Mouse (Mus musculus) mature B cell (primary cell): ENCODE results near the gene Zc3hc1.
"Not testable (repeated sequence)": the region's sequence is repeated elsewhere in the genome, so short reads cannot be mapped to it uniquely, and the experiment has no call there.

Experiments
- in situ Hi-C: fragments of 300-500 bp; cut with MboI; formaldehyde crosslinking; loops from 2 replicates; pipeline ENCODE4 v1.14.3; 2019

The Zc3hc1 gene

DNA sequence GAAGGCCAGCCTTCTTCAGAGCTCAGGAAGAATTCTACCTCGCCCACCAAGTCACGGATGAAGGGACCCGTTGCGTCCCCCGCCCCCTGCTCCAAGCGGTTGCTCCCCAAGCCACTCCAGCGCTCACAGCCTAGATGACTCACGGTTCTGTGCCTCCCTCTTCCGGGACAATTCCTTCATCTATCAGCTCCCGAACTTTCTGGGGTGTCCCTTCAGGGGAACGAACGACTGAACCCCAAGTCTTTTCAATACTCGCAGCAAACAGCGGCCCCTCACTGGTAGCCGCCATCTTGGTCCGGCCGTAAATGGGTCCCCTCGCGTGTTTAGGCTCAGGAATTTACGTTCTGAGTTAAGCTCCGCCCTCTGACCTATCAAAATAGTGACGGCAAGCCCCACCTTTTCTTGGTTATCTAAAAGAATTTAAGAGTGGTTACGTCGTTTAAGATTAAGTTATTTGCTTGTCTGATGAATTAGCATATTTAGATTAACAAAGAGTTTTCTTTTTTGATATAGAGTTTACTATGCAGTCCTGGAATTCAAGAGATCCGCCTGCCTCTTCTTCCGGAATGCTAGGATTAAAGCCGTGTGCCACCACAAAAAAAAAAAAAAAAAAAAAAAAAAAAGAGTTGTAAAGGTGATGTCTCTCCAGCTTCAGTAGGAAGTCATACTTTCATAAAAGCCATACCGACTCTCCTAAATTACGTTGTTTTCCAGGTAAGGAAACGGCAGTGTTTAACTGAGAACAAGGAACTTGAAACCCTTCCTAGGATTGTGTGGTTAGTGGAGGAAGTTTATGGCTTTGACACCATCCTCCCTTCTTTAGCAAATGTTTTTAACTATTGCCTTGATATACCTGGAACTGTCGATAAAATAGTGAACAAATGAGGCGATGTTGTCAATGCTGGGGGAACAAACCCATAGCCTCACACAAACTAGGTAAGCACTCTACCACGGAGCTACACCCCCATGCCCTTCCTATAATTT is at the start of gene Zc3hc1:
TSS of gene Zc3hc1 (minus strand) at position 315 of the 984 bp plus-strand sequence.
- in situ Hi-C loops = no loop called here

GRCm38 (mm10) chr6:30439576-30439975 is 48.7 kb upstream of the Zc3hc1 start:
- in situ Hi-C loops = no loop called here

GRCm38 (mm10) chr6:30437054-30437453 is 46.2 kb upstream of the Zc3hc1 start:
- in situ Hi-C loops = no loop called here

GRCm38 (mm10) chr6:30436476-30436875 is 45.6 kb upstream of the Zc3hc1 start:
- in situ Hi-C loops = no loop called here

DNA sequence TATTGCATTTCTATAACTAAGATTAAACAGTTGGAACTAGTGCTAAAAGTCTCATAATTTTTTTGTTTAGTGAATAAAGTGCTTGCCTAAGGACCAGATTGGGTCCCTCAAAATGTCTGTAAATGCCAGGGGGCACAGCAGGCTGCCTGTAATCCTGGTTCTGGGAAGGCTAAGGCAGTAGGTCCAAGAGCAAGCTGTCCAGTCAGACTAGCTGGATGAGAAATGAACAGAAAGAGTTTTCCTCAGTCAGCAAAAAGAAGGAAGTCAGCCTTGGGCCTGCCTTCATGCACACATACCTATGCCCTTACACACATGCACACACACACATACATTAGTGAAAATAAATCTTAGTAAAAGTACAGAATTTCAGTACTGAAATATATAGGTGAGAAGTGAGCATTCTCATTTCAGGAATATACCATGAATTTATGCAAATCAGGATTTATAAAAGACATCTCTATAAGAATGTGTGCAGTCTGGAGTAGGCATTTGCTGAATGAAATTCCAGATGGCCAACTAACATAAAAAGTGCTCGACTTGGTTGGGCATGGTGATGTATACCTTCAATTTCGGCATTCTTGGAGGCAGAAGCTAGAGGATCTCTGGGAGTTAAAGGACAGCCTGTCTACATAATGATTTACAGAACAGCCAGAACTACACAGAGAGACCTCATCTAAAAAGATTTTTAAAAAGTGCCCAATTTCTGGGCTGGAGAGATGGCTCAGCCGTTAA is 41.8 kb upstream of the Zc3hc1 start:
- in situ Hi-C loops = no loop called here

DNA sequence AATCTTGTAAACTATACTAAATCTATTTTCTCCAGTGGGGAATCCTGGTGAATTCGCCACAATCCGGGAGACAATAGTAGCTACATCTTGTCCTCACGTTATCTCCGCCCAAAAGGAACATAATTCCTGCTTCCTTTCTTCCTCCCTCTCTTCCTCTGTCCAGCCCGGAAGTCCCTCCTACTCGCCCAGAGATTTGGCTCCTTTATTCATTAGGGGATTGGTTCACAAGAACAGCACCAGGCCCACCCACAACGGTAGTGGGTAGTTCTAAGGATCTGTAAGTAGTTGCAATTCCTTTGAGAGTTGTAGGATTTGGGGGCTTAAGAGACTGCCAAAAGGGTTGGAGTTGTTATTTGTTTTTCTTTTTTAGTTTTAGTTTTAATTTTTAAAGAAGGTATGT is 26.0 kb upstream of the Zc3hc1 start:
- in situ Hi-C loops = no loop called here

GRCm38 (mm10) chr6:30416126-30416525 is 25.3 kb upstream of the Zc3hc1 start:
- in situ Hi-C loops = no loop called here

GRCm38 (mm10) chr6:30411311-30411710 is 20.5 kb upstream of the Zc3hc1 start:
- in situ Hi-C loops = no loop called here

GRCm38 (mm10) chr6:30409399-30410093 is 18.7 kb upstream of the Zc3hc1 start:
- in situ Hi-C loops = loop anchor here (10.0 kb wide), 1 partner anchor 575 kb away; no protein-coding TSS in a partner anchor

DNA sequence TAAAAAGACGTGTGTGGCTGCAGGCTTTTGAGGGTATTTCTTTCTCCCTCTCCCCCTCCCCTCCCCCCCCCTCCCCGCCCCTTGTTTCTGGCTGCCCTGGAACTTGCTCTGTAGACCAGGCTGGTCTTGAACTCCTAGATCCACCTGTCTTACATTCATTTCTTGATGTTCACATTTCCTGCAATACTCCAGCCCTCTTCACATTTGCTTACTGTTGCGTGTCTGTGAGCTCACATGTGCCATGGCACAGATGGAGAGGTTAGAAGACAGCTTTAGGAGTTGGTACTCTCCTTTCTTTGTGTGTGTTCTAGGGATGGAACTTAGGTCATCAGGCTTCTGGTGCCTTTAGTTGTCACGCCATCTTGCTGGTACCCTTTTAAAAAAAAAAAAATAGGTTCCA is 17.4 kb upstream of the Zc3hc1 start:
- in situ Hi-C loops = loop anchor here (10.0 kb wide), 1 partner anchor 577 kb away; no protein-coding TSS in a partner anchor

DNA sequence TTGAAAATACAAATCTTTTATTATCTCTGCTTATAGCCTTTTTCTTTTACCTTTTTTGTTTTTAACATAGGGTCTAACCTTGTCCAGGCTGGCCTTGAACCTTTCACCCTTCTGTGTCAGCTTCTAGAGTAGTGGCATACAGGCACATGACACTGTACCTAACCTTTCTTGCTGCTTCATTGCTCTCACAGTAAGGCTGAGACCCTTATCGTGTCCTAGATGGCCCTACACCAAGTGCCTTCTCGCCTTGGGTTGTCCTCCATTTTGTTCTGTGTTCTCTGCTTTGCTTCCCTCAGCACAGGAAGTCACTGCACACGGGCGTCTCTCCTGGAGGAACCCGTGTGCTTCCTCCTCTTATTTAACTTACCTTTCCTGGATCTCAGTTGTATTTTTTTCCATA is 13.8 kb upstream of the Zc3hc1 start:
- in situ Hi-C loops = loop anchor here (10.0 kb wide), 1 partner anchor 580 kb away; no protein-coding TSS in a partner anchor

GRCm38 (mm10) chr6:30403465-30403864 is 12.6 kb upstream of the Zc3hc1 start:
- in situ Hi-C loops = loop anchor here (10.0 kb wide), 1 partner anchor 581 kb away; no protein-coding TSS in a partner anchor

DNA sequence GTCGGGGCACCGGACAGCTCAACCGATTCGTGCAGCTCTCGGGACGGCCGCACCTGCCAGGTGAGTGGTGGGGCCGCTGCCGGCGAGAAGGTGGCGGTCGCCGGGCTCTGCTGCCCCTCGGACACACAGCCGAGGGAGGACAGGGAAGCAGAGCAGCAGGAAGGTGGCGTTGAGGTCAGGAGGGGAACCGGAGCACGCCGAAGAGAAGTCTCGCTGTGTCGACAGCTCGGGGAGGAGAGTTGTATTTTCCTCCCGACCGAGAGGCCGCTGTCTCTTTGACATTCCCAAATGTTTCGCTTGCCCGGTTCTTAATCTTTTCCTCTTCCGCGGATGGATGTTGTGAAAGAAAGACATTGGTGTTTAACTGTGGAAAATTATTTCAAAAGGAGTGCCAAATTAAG is 11.3 kb upstream of the Zc3hc1 start:
- in situ Hi-C loops = loop anchor here (10.0 kb wide), 1 partner anchor 583 kb away; no protein-coding TSS in a partner anchor

DNA sequence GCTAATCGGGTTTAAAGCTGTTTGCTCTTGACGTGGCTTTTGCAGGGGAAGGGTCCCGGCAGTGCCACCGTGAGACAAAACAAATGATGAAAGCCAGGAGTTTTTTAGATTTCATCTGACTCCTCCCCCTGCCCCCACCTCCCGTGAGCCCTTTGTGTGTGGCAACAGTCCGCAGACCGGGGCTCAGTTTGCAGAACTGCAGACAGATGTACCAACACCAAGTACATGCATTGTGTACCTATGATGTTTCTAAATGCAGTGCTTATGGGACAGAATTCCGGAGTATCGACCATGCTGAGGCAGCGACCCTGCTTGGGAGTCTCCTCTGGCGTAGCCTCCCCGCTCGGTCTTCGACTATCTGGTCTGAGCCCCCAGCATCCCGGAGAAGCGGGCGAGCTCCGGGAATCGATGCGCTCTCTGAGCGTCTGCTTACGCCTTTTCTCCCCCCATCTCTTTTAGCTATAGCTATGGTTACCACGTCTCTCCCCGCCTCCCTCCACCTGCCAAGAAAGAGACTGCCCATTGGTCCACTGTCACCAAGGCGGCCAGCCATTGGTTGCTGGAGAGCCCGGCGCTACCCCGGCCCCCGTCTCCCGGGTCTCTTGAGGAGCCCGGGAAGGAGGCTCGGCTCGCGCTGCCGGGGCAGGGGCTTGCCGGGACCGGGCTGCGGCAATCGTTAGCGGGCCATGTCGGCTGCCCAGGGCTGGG is 10.6 kb upstream of the Zc3hc1 start, which contains the start of gene Klhdc10:
TSS of gene Klhdc10 (plus strand) at position 561 of the 708 bp plus-strand sequence.
- in situ Hi-C loops = loop anchor here (10.0 kb wide), 1 partner anchor 583 kb away; no protein-coding TSS in a partner anchor

- in situ Hi-C loops = loop anchor here (10.0 kb wide), 1 partner anchor 584 kb away; no protein-coding TSS in a partner anchor
Measured at GRCm38 (mm10) chr6:30400716-30401115, 9.9 kb upstream of the Zc3hc1 start.

DNA sequence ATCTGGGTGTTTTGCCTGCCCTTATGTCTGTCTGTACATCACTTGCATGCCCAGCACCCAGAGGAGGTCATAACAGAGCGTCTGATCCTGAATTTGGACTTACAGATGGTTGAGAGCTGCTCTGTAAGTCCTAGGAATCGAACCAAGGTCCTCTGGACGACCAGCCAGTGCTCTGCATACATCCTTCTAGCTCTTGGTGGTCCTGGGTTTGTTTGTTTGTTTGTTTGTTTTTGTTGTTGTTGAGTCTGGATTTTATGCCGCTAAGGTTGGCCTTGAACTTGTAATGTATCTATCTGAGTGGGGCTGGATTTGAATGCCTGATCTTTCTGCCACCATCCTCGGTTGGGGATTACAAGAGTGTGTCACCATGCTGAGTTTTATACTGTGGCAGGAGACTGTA is 9.3 kb upstream of the Zc3hc1 start:
- in situ Hi-C loops = loop anchor here (10.0 kb wide), 1 partner anchor 585 kb away; no protein-coding TSS in a partner anchor

DNA sequence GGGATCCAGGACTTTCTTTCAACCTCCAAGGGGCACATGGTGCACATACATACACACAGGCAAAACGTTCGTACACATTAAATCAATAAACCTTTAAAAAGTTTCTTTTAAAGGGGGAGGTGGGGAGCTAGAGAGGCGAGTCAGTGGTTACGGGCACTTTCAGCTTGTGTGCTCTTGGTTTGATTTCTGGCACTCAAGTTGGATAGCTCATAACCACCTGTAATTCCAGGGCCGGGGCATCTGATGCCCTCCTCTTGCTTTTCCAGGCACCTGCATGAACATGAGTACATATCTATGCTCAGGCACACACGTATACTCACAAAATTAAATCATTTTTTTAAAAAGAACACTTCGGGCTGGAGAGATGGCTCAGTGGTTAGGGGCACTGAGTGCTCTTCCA is 1.2 kb upstream of the Zc3hc1 start:
- in situ Hi-C loops = no loop called here

DNA sequence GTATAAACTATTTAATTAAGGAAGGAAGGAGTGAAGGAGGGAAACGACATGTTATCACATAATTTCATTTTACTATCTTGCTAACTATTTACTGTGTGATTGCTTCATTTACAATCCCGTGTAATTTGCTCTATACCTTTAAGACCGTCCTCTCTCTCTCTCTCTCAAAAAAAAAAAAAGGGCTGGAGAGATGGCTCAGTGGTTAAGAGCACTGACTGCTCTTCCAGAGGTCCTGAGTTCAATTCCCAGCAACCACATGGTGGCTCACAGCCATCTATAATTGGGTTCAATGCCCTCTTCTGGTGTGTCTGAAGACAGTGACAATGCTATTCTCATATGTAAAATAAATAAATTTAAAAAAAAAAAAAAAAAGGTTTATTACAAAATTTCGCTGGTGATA is 557 bp downstream of the Zc3hc1 start:
- in situ Hi-C loops = not testable (repeated sequence)

DNA sequence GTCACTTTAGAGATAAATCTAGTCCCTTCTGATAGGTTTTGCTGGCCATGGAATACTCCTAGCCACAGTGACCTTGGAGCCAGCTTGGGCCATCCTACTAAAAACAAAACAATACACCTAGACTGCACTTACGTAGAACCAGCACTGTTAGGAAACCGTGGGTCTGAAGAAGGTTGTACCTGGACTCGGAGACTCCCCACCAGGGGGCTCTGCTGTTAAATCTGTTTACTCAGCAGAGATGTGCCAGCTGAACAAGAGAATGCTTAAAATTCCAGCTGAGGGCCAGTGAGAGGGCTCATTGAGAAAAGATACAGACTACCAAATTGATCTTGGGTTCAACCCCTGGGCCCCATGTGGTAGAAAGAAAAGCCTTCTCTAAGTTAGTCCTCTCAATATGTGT is 9.7 kb downstream of the Zc3hc1 start:
- in situ Hi-C loops = no loop called here

- in situ Hi-C loops = no loop called here
Measured at GRCm38 (mm10) chr6:30375791-30376190, 15.0 kb downstream of the Zc3hc1 start.
